Mouse (Mus musculus) heart, postnatal 10 days (tissue): ENCODE results near the gene Fam83g. TPM values are rescaled to one million over a fixed set of nuclear protein-coding genes. Genes with fewer than 3 reads are reported as not detected.
A peak's percentile ranks its signal among the peaks of the same experiment; 100 is the strongest.

Experiments used
- DNase-seq, 2 experiments: peaks; one replicate each; pipeline ENCODE4 v3.0.0; 2021
- intact Hi-C: fragments of 180-260 bp; cut with DNase I; formaldehyde crosslinking; loops from one replicate; pipeline ENCODE4 v1.15.1; 2025
- total RNA-seq, 2 experiments: library from RNA; stranded (reverse); gene quantifications; 2 replicates each; pipeline ENCODE4 v1.2.3; 2021

Gene Fam83g
- total RNA-seq, 2 experiments from 2014 or later = 0.12 to 0.29 TPM

DNA sequence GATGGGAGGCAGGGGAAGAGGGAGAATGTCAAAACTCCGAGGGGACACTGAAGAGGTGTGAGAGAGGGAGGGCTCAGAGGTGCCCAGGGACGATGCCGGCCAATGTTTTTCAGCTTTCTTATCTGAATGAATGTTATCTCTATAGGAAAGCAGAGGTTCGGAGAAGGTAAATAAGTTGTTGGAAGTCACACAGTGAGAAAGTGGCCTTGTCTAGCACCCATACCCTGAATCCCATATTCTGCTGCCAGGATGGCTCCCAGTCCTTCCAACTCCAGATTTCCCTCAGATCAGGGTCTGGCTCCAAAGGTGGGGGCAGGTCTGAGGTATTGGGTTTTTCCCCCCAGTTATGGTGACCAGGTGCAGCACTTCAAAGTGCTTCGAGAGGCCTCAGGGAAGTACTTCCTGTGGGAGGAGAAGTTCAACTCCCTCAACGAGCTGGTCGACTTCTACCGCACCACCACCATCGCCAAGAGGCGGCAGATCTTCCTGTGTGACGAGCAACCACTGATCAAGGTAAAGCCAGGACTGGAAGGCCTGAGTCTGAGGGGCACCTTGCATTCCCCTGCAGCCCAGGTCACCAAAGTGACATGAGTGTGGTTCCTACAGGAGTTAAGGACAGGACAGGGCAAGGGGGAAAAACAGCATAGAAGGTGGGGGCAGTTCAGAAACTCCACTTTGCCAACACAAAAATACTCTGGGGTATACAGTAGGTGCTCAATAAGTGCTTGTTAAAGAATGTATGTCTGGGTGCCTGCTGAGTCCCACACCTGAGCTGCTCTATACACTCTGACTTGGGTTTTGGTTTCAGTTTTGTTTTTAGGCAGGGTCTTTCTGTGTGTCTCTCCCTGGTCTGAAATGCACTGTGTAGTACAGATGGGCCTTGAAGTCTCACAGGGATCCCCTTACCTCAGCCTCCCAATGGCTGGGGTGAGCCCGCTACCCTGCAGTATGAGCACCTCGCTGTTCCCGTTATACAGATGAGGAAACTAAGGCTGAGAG, 14.1 kb upstream of the Fam83g start:
- intact Hi-C loops = no loop called here

DNA sequence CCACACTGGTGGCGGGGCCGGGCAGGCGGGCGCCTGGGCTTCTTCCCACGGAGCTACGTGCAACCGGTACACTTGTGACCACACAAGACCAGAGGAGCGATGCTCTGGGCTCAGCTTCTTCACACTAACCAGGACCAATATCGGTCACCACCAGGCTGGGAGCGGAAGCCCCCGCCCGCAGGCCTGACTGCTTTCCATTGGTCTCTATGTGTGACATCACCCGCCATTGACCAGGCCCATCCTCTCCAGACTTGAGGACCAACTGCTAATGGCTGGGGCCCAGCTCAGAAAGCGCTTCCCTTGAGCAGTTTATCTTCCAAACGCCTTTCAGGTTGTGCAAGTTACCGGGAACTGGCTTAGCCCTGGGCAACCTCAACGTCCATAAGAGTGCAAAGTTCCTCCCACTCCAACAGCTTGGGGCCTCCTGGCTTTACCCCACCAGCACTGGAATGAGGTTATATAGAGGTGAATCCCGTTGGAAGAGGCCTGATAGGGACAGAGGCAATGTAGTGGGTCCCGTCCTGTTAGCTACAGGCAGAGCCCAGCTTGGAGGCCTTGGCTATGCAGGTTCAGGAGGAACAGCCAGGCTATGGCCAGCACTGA, 12.0 kb upstream of the Fam83g start:
- intact Hi-C loops = no loop called here
- DNase-seq = no peak

More for the DNA sequence above, 14.1 kb upstream of the Fam83g start:
- DNase-seq = no peak

DNA sequence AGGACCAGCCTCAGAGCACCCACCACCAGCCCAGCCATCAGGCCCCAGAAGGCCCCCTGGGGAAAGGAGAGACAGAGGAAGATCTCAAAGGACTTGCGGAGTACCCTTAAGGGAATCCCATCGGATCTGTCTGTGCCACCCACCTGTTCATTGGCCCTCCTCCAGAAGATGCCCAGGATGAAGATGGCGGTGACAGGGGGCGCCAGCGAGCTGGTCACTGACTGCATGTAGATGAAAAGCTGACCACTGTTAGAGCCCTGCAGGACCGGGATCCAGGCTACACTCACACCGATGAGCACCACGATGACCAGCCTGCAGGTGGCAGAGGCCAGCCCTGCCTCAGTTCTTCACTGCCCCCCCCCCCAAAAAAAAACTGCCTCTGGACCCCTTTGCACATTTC, 10.2 kb upstream of the Fam83g start:
- intact Hi-C loops = no loop called here
- DNase-seq = peak in 1 of 2 experiments; percentile 37

DNA sequence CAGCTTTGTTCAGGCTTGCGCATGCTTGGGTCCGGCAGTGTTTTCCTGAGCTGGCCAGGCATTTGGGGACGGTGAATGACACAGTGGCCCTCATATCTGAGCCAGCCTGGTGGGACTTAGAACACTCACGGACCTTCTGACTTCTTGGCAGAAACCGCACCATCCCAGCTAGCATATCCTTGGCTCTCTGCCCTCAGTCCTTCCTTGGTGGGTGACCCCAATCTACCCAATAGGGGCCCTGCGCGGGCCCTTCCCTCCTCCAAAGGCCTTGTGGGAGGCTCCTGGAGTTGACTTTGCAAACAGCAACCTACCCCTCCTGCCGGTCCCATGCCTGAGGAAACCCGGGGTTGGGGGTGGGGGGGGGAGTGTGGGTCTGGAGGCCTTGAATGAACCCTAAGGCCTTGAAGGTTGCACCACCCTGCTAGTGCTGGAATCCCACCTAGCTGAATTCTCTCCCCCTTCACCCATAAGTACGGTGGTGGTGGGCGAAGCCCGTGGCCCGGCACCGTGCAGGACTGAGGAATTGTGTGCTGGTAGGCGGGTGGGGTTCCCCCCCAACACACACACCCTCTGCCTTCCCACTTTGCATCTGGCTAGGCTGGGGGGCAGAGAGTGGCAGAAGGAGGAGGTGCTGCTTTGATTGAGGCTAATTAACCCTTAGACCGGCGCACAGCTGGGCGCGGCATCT, 9.6 kb upstream of the Fam83g start:
- intact Hi-C loops = no loop called here

DNA sequence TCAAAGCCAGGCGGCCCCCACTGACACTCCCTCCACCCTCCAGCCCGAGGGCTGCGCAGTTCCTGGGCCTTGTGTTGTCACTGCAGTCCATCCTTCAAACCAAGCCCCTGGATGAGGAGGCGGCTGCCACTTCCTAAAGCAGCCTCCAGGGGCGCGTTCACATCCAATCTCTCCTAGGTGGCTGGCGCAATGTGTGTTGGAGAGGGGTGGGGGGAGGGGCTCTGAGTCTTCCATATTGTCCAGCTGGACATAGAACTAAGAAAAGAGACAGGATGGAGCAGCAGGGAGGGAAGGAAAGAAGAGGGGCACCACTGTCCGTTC, 9.1 kb upstream of the Fam83g start:
- intact Hi-C loops = no loop called here
- peak in 1 of 2 experiments; percentile 35 for DNase-seq

More for the DNA sequence above, 9.6 kb upstream of the Fam83g start:
- no peak for DNase-seq

DNA sequence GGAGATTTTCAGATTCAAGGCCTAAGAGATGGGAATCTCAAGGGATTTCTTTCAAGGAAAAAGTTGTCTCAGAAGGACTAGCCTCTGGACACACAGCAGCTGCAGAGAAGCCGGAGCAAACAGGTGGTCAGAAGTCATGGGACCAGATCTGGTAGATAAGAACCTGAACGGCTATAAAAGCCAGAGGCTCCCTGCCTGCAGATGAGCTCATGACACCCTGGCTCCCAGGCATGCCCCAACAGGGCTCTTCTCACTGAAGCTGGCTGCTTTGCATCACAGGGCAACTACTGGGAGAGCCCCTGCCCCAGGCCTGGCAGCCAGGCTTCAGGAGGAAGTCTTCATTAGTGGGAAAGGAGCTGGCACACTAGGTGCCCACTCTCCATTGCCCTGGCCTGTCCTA, 8.6 kb upstream of the Fam83g start:
- intact Hi-C loops = no loop called here
- no peak for DNase-seq

DNA sequence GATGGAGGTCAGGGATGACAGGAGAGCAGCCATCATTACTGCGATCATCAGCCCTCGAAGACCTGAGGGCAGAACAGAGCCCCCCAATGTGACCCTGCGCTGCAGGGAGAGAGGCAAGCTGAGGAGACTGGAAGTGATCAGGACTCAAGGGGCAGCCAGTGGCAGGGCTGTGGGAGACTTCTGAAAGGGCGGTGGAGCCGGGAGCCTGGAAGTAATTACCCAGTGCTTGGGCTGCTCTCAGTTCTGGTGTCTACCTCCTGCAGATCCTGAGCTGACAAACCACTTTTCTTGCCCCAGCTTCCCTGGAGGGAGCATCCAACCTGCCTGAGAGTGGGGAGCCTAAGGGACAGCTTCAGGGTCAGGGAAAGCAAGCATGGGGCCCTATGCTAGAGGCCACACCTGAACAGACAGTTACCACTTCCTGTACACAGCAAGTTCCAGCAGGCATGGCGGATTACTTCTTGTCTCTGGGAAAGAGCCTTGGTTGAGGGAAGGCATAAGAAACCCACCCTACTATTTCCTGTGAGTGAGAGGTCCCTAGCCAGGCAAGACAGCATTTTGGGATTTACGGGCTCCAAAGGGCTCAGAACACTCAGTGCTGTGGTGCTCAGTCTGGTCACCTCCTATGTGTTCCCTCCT, 7.6 kb upstream of the Fam83g start:
- DNase-seq = no peak
- intact Hi-C loops = no loop called here

DNA sequence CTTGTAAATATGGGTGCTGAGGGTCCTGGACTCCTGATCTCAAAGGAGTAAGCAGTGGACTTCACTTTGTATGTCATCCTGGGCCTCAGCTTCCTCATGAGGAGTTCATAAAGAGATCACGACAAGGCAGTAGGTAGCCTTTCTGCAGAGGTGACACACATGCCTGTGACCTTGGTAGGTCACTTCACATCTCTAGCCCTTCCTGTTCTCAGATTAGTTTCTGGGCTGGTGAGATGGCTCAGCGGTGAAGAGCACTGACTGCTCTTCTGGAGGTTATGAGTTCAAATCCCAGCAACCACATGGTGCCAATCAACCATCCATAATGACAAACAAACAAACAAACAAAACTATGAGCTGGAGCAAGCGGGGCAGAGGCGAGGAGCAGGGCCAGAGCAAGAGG, 6.2 kb upstream of the Fam83g start:
- no peak for DNase-seq
- intact Hi-C loops = no loop called here

DNA sequence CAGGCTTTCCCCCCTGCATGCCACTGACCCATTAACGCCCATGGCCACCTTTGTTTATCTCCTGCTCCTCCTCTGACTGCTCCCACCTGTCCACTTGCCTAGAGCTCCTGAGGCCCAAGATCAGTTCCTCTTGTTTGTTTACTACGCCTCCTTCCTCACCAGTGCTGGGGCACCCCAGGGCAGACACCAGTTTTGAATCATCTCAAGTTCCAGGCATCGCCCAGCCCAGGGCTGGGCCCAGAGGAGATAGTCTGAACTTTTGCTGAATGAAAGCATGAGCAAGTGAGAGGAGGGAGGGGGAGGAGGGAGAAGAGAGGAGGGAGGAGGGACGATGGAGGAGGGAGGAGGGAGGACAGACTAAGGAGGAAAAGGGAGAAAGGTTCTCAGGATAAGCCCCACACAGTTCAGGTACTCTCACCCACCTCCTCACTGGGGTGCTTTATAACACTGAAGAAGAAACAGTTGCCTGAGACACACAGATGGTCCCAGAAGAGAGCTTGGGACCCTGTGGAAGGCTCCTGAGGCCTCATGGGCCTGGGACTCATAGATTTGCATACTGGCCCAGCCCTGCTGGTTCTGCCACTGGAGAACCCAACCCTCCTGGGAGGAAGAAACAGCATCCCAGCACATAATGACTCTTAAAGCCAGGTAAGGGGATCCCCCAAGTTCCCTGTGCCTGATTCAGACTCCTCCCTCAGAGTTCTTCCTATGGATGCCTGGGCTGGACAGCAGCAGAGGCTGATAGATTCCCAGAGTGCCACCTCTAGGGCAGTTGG, 4.6 kb upstream of the Fam83g start:
- no peak for DNase-seq
- intact Hi-C loops = no loop called here

DNA sequence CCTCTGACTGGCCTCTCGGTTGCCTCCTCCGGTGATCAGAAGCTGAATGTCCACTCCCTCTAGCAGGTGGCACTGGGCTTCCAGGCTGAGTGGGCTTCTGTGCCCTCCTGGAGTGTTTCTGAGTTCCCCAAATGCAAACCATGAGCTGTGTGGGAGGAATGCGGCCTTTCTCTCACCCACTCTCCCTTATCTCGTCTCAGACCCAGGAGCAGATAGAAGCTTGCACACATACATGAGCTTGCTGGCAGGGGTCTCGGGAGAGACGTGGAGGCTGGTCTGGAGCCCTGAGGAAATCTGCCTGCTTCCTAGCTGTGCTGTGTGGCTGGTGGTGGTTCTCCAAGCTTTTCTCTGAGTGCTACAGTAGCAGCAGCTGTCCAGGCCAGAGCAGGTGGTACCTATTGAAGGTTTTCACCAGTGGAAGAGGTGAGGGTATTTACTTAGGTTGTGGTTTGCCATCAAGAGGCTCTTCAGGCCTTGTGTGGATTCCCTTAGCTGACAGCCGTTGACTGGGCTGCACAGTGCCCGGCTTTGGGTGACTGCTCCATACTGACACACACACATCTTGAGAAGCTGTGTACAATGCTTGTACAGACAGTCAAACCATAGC, 1.3 kb downstream of the Fam83g start:
- DNase-seq = no peak
- intact Hi-C loops = no loop called here

DNA sequence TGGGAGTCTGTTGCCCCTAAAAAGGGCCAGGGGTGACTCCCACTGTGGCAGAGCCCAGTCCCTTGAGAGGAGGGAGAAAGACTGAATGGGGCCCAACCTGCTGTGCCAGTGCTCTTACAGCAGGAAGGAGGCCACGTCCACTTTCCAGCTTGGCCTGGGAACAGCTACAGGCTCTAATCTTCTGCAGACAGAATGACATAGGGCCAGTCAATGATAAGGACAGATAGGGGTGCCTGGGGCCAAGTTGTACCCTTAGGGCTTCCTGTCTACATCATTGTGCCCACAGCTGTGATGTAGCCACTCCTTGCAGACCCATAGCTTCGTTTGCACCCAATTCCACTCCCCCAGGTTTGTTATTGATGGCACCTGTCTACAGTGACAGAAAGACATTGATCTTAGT, 2.2 kb downstream of the Fam83g start:
- DNase-seq = no peak
- intact Hi-C loops = no loop called here

DNA sequence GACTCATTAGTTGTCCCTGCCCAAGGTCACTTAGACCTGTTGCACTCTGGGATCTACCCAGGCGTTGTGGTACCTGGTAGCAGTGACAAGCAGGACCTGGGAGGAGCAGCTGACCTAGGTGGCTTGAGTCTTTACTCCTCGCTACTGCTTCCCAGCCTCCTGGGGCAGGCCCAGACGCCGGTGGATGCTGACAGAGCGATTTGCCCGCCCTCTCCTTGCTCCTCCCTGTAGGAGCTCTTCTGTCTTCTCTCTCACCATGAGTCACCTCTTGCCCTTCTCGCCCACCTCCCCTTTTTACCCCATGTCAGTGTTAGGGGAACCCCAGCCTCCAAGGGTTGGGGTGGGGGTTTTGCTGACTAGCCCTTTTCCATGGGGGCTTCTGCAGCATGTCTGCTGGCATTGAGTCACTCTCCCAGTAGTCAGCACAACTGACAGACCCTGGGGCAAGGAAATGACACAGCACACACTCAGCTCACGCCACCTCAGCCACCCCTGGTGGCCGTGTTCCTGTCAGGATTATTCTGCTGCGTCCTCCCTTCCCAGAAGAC, 3.1 kb downstream of the Fam83g start:
- DNase-seq = no peak
- intact Hi-C loops = no loop called here

DNA sequence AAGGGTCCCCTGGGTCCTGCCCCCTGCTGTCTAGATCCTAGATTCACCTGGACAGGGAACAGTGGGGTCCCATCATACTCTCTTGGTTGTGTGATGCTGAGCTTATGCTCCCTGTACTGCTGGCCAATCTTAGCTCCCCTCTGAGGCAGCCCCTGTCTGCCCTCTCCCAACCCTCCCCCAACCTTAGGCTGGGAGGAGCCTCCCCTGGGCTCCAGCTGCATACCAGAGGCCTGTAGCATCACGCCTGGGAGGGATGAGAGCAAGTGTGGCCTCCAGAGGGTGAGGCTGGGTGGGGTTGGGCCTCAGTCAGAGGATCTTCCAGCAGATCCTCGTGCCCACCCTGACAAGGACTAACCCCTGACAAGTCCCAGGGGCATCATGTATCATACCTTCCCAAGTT, 3.7 kb downstream of the Fam83g start:
- no peak for DNase-seq
- intact Hi-C loops = no loop called here

DNA sequence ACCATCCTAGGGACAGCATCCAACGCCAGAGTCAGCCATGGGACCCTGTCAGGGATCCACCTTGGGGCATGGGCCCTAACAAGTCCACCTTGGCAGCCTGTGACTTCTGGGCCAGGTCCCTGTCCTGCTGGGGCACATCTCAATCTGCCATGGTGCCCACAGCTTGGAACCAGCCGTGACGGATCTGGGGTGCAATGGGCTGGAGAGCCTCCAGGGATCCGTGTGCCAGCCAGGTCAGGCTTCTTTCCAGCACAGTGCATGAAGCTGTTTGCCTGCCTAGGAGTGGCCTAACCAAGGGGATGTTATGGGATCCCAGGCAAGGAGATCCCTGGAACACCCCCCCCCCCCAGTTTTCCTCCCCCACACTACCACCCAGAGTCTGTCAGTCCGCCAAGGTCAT, 9.1 kb downstream of the Fam83g start:
- intact Hi-C loops = no loop called here
- DNase-seq = no peak

DNA sequence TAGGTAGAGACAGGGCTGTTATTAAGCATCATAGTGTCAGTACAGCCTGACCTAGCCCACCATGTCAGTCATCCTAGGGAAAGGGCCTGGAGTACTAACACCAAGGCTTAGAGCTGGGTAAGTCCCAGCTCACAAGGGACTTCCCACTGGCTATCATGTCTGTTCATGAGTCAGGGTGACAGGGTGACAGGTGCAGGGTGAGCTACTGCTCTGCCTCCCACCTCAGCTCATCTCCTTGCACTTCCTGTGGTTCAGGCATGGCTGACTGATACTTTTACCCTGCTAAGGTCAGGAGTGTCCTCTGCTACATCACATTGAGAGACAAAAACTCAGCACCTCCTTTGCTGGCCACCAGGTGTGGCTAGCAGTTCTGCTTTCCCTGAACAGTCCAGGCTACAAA, 15.0 kb downstream of the Fam83g start:
- no peak for DNase-seq
- intact Hi-C loops = no loop called here

DNA sequence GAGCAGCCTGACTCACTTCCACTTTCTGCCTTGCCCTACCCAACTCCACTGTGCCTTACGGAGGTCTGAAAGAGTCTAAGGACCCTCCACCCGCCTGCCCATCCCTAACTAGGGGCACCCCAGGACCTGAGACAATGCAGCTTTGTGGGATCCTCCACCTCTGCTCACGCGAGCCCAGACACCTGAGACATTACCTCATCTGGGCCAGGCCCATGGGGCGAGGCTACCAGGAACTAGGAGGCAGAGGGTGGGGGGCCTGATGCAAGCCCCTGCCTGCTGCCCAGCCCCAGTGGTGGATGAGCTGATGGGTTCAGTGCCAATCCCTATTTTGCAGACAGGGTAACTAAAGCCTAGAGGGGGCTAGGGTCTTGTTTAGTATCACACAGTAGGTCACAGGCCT, 15.6 kb downstream of the Fam83g start:
- intact Hi-C loops = no loop called here
- no peak for DNase-seq

DNA sequence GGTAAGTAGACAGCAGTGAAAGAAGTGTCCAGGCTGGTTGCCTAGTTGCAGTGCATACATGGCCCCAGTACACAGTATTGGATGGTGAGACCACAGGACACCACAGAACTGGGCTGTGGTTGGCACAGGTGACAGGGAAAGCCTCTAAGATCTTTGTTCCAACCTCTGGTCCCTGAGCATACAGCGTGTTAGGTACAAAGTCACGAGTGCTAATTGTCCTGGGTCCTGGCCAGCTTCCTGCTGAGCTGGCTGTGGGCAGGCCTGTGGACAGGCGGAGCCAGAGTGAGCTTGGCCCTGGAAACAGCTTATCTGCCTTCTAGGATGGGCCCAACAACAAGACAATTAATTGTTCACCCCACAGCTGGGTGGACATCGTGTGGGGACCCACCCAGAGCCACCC, 16.0 kb downstream of the Fam83g start:
- intact Hi-C loops = no loop called here
- peak; percentile 48 to 51 for DNase-seq

DNA sequence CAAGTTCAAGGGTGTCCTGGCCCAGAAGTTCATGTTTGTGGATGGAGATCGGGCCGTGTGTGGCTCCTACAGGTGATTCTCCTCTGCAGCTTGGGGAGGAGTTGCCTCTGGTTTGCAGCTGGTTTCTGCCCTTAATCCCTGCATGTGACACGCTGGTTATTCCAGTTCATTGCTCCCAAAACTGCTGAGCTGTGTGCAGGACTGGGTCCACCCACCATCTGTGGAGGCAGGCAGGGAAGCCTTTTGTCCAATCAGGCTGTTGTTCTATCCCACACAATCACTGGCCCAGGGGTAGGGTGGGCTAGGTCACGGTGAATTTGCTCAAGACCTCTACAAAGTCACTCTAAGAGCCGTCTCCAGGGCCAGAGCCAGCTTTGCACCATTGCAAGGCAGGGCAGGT, 17.8 kb downstream of the Fam83g start:
- no peak for DNase-seq
- intact Hi-C loops = no loop called here

DNA sequence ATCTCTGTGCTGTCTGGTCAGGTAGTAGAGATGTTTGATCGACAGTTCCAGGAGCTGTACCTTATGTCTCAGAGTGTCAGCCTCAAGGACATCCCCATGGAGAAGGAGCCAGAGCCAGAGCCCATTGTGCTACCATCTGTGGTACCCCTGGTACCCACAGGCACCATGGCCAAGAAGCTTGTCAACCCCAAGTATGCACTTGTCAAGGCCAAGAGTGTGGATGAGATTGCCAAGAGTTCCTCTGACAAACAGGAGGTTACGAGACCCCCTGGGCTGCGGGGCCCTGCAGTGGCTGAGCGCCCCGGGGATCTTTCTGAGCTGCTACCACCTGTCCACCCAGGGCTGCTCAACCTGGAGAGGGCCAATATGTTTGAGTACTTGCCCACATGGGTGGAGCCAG, 18.6 kb downstream of the Fam83g start:
- DNase-seq = no peak
- intact Hi-C loops = no loop called here

DNA sequence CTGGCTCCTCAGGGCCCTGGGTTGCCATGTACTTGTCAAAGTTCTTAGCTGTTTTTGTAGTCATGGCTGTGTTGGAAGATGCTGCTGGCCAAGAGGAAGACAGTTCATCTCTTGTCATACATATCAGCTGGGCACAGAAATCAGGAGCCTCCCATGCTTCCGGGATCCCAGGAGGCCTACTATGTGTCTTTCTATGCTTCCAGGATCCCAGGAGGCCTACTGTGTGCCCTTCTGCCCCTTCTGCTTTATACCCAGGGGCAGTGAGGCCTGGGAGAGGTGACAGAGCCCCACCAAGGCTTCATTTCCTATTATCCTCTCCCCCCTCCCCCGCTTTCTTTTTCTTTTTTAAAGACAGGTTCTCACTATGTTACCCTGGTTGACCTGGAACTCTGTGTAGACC, 21.7 kb downstream of the Fam83g start:
- no peak for DNase-seq
- intact Hi-C loops = no loop called here
